Mouse (Mus musculus): ENCODE measurements around the gene Mthfd2. TPM values are rescaled to one million over a fixed set of nuclear protein-coding genes. Genes with fewer than 3 reads are reported as not detected.

Mthfd2 gene
- polyA plus RNA-seq, 1 experiment from 2014 or later, result 27.6 TPM

DNA sequence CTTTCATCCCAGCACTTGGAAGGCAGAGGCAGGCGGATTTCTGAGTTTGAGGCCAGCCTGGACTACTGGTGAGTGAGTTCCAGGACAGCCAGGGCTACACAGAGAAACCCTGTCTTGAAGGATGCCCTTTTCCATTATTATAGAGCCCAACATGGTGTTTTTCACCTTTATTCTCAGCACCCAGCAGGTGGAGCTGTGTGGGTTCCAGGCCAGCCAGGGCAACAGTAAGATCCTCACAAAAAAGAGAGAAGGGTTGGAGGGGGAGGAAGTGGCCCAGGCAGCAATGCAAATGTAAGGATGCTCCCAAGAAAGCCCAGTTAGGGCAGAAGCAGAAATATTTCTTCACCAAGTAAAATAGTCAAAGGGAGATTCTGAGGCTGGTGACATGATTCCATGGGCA is 61.2 kb downstream of the Mthfd2 start:
- no peak overlapping the region for H3K4me3 ChIP-seq
- no peak overlapping the region for H3K9ac ChIP-seq
- H3K4me2 ChIP-seq, result no peak overlapping the region
- H3K27ac ChIP-seq (replicated peaks), result no peak overlapping the region
- no peaks in the 10 kb centered on the region for H3K36me3 ChIP-seq
- ATAC-seq (ENCODE audit: extremely low read depth, insufficient number of reproducible peaks, low FRiP score, low TSS enrichment), result no peak
- H3K9me3 ChIP-seq, result no peaks in the 10 kb centered on the region
- 88% methylated on average over 1 of the region's 1 CpGs for WGBS
- H3K4me1 ChIP-seq, result peaks cover 5% of the 10 kb centered on the region
- H3K27me3 ChIP-seq (replicated peaks), result no peaks in the 10 kb centered on the region

Other genes starting within 250 kb of the Mthfd2 start
- gene Pcgf1, start 248.0 kb downstream of the Mthfd2 start, polyA plus RNA-seq (2015; fragmentation: Nextera tagmentation; extraction: Ambion mirVana), result 14.8 and 19.5 TPM in 2 replicates
- 0.20 TPM in 1 of 2 replicates, not detected in the other for gene Lbx2, start 239.5 kb downstream of the Mthfd2 start, polyA plus RNA-seq (2015; fragmentation: Nextera tagmentation; extraction: Ambion mirVana)
- gene Ccdc142, start 224.3 kb downstream of the Mthfd2 start, polyA plus RNA-seq (2015; fragmentation: Nextera tagmentation; extraction: Ambion mirVana), result 1.5 and 1.7 TPM in 2 replicates
- 1.6 TPM in 2 replicates for gene Gm42688, start 224.3 kb downstream of the Mthfd2 start, polyA plus RNA-seq (2015; fragmentation: Nextera tagmentation; extraction: Ambion mirVana)
- 134 and 176 TPM in 2 replicates for gene Mrpl53, start 216.9 kb downstream of the Mthfd2 start, polyA plus RNA-seq (2015; fragmentation: Nextera tagmentation; extraction: Ambion mirVana)
- gene Mogs, start 210.4 kb downstream of the Mthfd2 start, polyA plus RNA-seq (2015; fragmentation: Nextera tagmentation; extraction: Ambion mirVana), result 18.5 and 22.0 TPM in 2 replicates
- gene Wbp1, start 204.3 kb downstream of the Mthfd2 start, polyA plus RNA-seq (2015; fragmentation: Nextera tagmentation; extraction: Ambion mirVana), result 88.8 and 99.2 TPM in 2 replicates
- 8.2 and 8.7 TPM in 2 replicates for gene Ino80b, start 200.5 kb downstream of the Mthfd2 start, polyA plus RNA-seq (2015; fragmentation: Nextera tagmentation; extraction: Ambion mirVana)
- gene Rtkn, start 190.4 kb downstream of the Mthfd2 start, polyA plus RNA-seq (2015; fragmentation: Nextera tagmentation; extraction: Ambion mirVana), result 19.5 and 21.6 TPM in 2 replicates
- 7.0 and 7.5 TPM in 2 replicates for gene Wdr54, start 169.5 kb downstream of the Mthfd2 start, polyA plus RNA-seq (2015; fragmentation: Nextera tagmentation; extraction: Ambion mirVana)
- 0.55 and 0.64 TPM in 2 replicates for gene 1700003E16Rik, start 169.5 kb downstream of the Mthfd2 start, polyA plus RNA-seq (2015; fragmentation: Nextera tagmentation; extraction: Ambion mirVana)
- gene Dctn1, start 160.0 kb downstream of the Mthfd2 start, polyA plus RNA-seq (2015; fragmentation: Nextera tagmentation; extraction: Ambion mirVana), result 62.3 and 65.9 TPM in 2 replicates
- gene Slc4a5, start 106.1 kb downstream of the Mthfd2 start, polyA plus RNA-seq (2015; fragmentation: Nextera tagmentation; extraction: Ambion mirVana), result 0.11 and 0.37 TPM in 2 replicates
- 30.4 and 30.7 TPM in 2 replicates for gene Mob1a, start 108 bp upstream of the Mthfd2 start, polyA plus RNA-seq (2015; fragmentation: Nextera tagmentation; extraction: Ambion mirVana)
- 233 and 264 TPM in 2 replicates for gene Bola3, start 23.2 kb upstream of the Mthfd2 start, polyA plus RNA-seq (2015; fragmentation: Nextera tagmentation; extraction: Ambion mirVana)
- 27.7 and 30.6 TPM in 2 replicates for gene Tet3, start 133.2 kb upstream of the Mthfd2 start, polyA plus RNA-seq (2015; fragmentation: Nextera tagmentation; extraction: Ambion mirVana)
- gene Dguok, start 181.1 kb upstream of the Mthfd2 start, polyA plus RNA-seq (2015; fragmentation: Nextera tagmentation; extraction: Ambion mirVana), result 54.0 and 55.2 TPM in 2 replicates
- gene Actg2, start 210.4 kb upstream of the Mthfd2 start, polyA plus RNA-seq (2015; fragmentation: Nextera tagmentation; extraction: Ambion mirVana), result 15.2 and 20.7 TPM in 2 replicates
- 21.4 and 24.2 TPM in 2 replicates for gene Stambp, start 246.8 kb upstream of the Mthfd2 start, polyA plus RNA-seq (2015; fragmentation: Nextera tagmentation; extraction: Ambion mirVana)

Measured in heart, embryonic 13.5 days (tissue).